Mouse (Mus musculus) liver, embryonic 14.5 days (tissue): ENCODE results near the gene Magohb. TPM values are rescaled to one million over a fixed set of nuclear protein-coding genes. Genes with fewer than 3 reads are reported as not detected.

Experiments used
- ATAC-seq: fragments of 200-750 bp; cut with Nextera tagmentation; 2 replicates; pipeline ENCODE4 v1.8.0; 2017; ENCODE audit warnings: moderate number of reproducible peaks, mild to moderate bottlenecking, moderate library complexity; ENCODE audit not compliant: insufficient read depth
- DNase-seq, 3 experiments: peaks; one replicate each; pipeline ENCODE4 v3.0.0-alpha.2; 2012 to 2013; ENCODE audit warnings: low read depth in 3 of 3, low spot score in 3 of 3
- H3K27ac ChIP-seq: fragments of 300-500 bp; sonication (generic); 2 replicates; pipeline ENCODE4 v1.5.1; 2014; ENCODE audit warnings: moderate library complexity, mild to moderate bottlenecking, control low read depth, inconsistent platforms
- H3K27me3 ChIP-seq: fragments of 300-500 bp; sonication (generic); 2 replicates; pipeline ENCODE4 v1.6.1; 2014; ENCODE audit warnings: mild to moderate bottlenecking, low read length, moderate library complexity; ENCODE audit not compliant: control insufficient read depth, insufficient read depth
- H3K36me3 ChIP-seq: fragments of 300-500 bp; sonication (generic); replicated peaks from 2 replicates; pipeline ENCODE4 v1.6.1; 2014; ENCODE audit warnings: low read depth; ENCODE audit not compliant: control insufficient read depth, insufficient read depth
- H3K4me1 ChIP-seq, 2 experiments: fragments of 200-500 bp in 1 of 2; fragments of 300-500 bp in 1 of 2; sonication (generic) in 1 of 2; replicated peaks; 2 replicates each; pipeline ENCODE4 v1.6.1; 2012 to 2014; ENCODE audit warnings: antibody characterized with exemption in 1 of 2, inconsistent platforms in 1 of 2, low read length in 1 of 2; ENCODE audit not compliant: control insufficient read depth in 2 of 2, insufficient read depth in 2 of 2
- H3K4me2 ChIP-seq: fragments of 300-500 bp; sonication (generic); 2 replicates; pipeline ENCODE4 v1.6.1; 2014; ENCODE audit warnings: low read depth, mild to moderate bottlenecking, control low read depth, moderate library complexity
- H3K4me3 ChIP-seq, 2 experiments: fragments of 200-500 bp in 1 of 2; fragments of 300-500 bp in 1 of 2; sonication (generic) in 1 of 2; 2 replicates each; pipeline ENCODE4 v1.5.1; 2012 to 2014; ENCODE audit warnings: low read depth in 2 of 2, low read length in 2 of 2, mild to moderate bottlenecking in 2 of 2, control low read depth in 1 of 2, inconsistent platforms in 1 of 2, moderate library complexity in 1 of 2; ENCODE audit not compliant: insufficient read depth in 1 of 2
- H3K9ac ChIP-seq: fragments of 300-500 bp; sonication (generic); replicated peaks from 2 replicates; pipeline ENCODE4 v1.6.1; 2014; ENCODE audit warnings: mild to moderate bottlenecking, control low read depth, moderate library complexity
- H3K9me3 ChIP-seq: fragments of 300-500 bp; sonication (generic); 2 replicates; pipeline ENCODE4 v1.6.1; 2016; ENCODE audit warnings: low read length, mixed read lengths; ENCODE audit not compliant: control insufficient read depth
- CTCF ChIP-seq: IDR thresholded peaks from 2 replicates; pipeline ENCODE4 v1.5.1; 2016; ENCODE audit warnings: antibody characterized with exemption, low read depth, control low read depth
- EP300 ChIP-seq: IDR thresholded peaks from 2 replicates; pipeline ENCODE4 v1.6.1; 2016; ENCODE audit warnings: antibody characterized with exemption, low read depth
- WGBS: fragments of 180-500 bp; shearing (Covaris S2); extraction: QIAGEN DNeasy Blood & Tissue Kit; methylation state at CpG from one replicate; pipeline ENCODE4 v1.1.7; 2014; ENCODE audit not compliant: insufficient replicate concordance; 5-methylcytosine and 5-hydroxymethylcytosine counted together
- polyA plus RNA-seq, 2 experiments: library from polyadenylated mRNA; depleted of rRNA in 1 of 2; stranded (reverse) in 1 of 2; unstranded in 1 of 2; fragments of >200 nt; fragmentation: Nextera tagmentation in 1 of 2; extraction: Ambion mirVana in 1 of 2; gene quantifications; 2 replicates each; pipeline versions ENCODE4 v1.2.1 to v1.2.3; 2012 to 2014

The Magohb gene
- polyA plus RNA-seq, 2 experiments = 14.4 to 34.9 TPM

- TF ChIP-seq CTCF (no peak), EP300 (no peak)
- H3K27ac ChIP-seq = no peak overlapping the region
- no peaks in the 10 kb centered on the region for H3K36me3 ChIP-seq
- WGBS = 30% methylated on average over 4 of the region's 4 CpGs
- no peak overlapping the region for H3K4me3 ChIP-seq
- DNase-seq (no peak), ATAC-seq (peak; percentile 68; the same call in 1 of the 2 replicates)
- H3K9me3 ChIP-seq = no peaks in the 10 kb centered on the region
- H3K4me1 ChIP-seq = peaks cover 0 to 8% of the 10 kb centered on the region in 2 experiments; a peak in 2 of 4 replicates
- H3K27me3 ChIP-seq = no peaks in the 10 kb centered on the region
- no peak overlapping the region for H3K9ac ChIP-seq
- no peak overlapping the region for H3K4me2 ChIP-seq
Measured at GRCm38 (mm10) chr6:131276659-131277058, 16.4 kb downstream of the Magohb start.

DNA sequence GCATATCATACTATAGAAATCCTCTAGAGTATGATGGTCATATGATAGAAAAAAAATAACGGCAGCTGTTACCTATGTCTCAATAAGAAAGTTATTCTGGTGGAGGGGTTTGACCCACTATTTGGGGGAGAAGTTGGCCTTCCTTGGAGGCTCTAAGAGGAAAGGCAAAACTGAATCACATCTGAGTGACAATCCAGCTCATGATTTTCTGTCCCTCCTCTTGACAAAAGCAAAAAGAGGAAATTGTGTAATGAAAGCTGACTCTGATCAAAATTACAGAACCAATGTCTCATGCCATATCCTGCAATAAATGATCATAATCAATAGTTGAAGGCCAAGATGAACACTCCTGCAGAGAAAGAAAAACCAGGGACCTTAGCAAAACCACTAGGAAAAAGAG, 20.7 kb downstream of the Magohb start:
- Histone ChIP-seq H3K4me2 (no peak overlapping the region), H3K9ac (no peak overlapping the region), H3K27ac (no peak overlapping the region), H3K4me1 (peaks cover 0 to 6% of the 10 kb centered on the region in 2 experiments; a peak in 2 of 4 replicates), H3K4me3 (no peak overlapping the region), H3K9me3 (no peaks in the 10 kb centered on the region), H3K36me3 (no peaks in the 10 kb centered on the region), H3K27me3 (no peaks in the 10 kb centered on the region)
- DNase-seq (no peak), ATAC-seq (no peak)
- TF ChIP-seq CTCF = no peak
- TF ChIP-seq EP300 = no peak
- WGBS = 73% methylated on average over 1 of the region's 1 CpGs

DNA sequence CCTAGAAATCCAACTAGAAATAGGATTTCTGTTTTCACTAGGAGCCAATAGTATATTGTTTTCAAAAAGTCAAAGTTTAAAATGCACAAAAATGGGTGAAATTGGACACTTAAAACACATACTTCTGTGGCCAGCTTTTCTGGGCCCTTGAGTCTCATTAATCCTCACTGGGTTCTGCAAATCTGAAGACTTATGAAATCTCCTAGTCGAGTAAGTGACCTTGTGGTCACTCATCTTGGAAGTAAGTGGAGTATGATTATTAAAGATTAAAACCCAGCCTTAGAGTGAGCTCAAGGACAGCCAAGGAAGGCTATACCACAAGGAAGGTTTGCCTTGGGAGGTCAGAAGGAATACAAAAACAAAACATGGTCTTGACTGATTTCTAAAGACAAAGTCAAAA, 22.7 kb downstream of the Magohb start:
- ATAC-seq (no peak), DNase-seq (no peak)
- H3K9me3 ChIP-seq = no peaks in the 10 kb centered on the region
- no peak overlapping the region for H3K9ac ChIP-seq
- no peaks in the 10 kb centered on the region; a peak in 1 of 4 replicates for H3K4me1 ChIP-seq
- H3K27ac ChIP-seq = no peak overlapping the region
- no peak for TF ChIP-seq CTCF
- no peaks in the 10 kb centered on the region for H3K36me3 ChIP-seq
- no peak overlapping the region for H3K4me3 ChIP-seq
- H3K27me3 ChIP-seq = no peaks in the 10 kb centered on the region
- no peak overlapping the region for H3K4me2 ChIP-seq
- whole genome bisulfite sequencing = 30% methylated on average over 1 of the region's 1 CpGs

- H3K4me1 ChIP-seq = no peaks in the 10 kb centered on the region; a peak in 1 of 4 replicates
- H3K4me2 ChIP-seq = no peak overlapping the region
- H3K27me3 ChIP-seq = no peaks in the 10 kb centered on the region
- no peak overlapping the region for H3K9ac ChIP-seq
- ATAC-seq (no peak), DNase-seq (no peak)
- 59% methylated on average over 2 of the region's 2 CpGs for WGBS
- no peaks in the 10 kb centered on the region for H3K9me3 ChIP-seq
- TF ChIP-seq EP300 (no peak), CTCF (no peak)
- no peaks in the 10 kb centered on the region for H3K36me3 ChIP-seq
- H3K4me3 ChIP-seq = no peak overlapping the region
- no peak overlapping the region for H3K27ac ChIP-seq
Measured at GRCm38 (mm10) chr6:131269599-131269998, 23.4 kb downstream of the Magohb start.

GRCm38 (mm10) chr6:131264175-131264574, 28.9 kb downstream of the Magohb start:
- no peaks in the 10 kb centered on the region for H3K27me3 ChIP-seq
- no peaks in the 10 kb centered on the region for H3K9me3 ChIP-seq
- no peaks in the 10 kb centered on the region for H3K36me3 ChIP-seq
- no peak for DNase-seq
- H3K4me1 ChIP-seq = no peaks in the 10 kb centered on the region; a peak in 1 of 4 replicates
- no peak overlapping the region for H3K4me2 ChIP-seq
- no peak for ATAC-seq
- no peak overlapping the region for H3K27ac ChIP-seq
- no peak overlapping the region for H3K9ac ChIP-seq
- 56% methylated on average over 5 of the region's 5 CpGs for WGBS
- TF ChIP-seq EP300 = no peak
- TF ChIP-seq CTCF = no peak
- H3K4me3 ChIP-seq = no peak overlapping the region

- Histone ChIP-seq H3K27me3 (no peaks in the 10 kb centered on the region), H3K36me3 (no peaks in the 10 kb centered on the region), H3K4me1 (no peaks in the 10 kb centered on the region), H3K4me2 (no peak overlapping the region), H3K27ac (no peak overlapping the region), H3K4me3 (no peak overlapping the region), H3K9me3 (no peaks in the 10 kb centered on the region), H3K9ac (no peak overlapping the region)
- no peak for ATAC-seq
- WGBS = 34% methylated on average over 3 of the region's 3 CpGs
- no peak for DNase-seq
- TF ChIP-seq CTCF = no peak
- TF ChIP-seq EP300 = no peak
Measured at GRCm38 (mm10) chr6:131262778-131263177, 30.3 kb downstream of the Magohb start.
